Mouse (Mus musculus): ENCODE data around the gene Frmpd3. TPM values are rescaled to one million over a fixed set of nuclear protein-coding genes. Genes with fewer than 3 reads are reported as not detected.

Gene Frmpd3
- total RNA-seq, 4 experiments from 2014 or later = not detected

- peak; percentile 60 to 66 for DNase-seq (ENCODE audit: low spot score in 2 of 2)
Observed at GRCm38 (mm10) chrX:140456279-140456731, 114.2 kb downstream of the Frmpd3 start, which contains the start of gene Prps1. Gene Prps1, plus strand, starts transcription at chrX:140456613.

GRCm38 (mm10) chrX:140456751-140457491 is 114.9 kb downstream of the Frmpd3 start:
- DNase-seq (ENCODE audit: low spot score in 2 of 2) = no peak

- DNase-seq (ENCODE audit: low spot score in 2 of 2) = no peak
Observed at GRCm38 (mm10) chrX:140457502-140457901, 115.4 kb downstream of the Frmpd3 start.

DNA sequence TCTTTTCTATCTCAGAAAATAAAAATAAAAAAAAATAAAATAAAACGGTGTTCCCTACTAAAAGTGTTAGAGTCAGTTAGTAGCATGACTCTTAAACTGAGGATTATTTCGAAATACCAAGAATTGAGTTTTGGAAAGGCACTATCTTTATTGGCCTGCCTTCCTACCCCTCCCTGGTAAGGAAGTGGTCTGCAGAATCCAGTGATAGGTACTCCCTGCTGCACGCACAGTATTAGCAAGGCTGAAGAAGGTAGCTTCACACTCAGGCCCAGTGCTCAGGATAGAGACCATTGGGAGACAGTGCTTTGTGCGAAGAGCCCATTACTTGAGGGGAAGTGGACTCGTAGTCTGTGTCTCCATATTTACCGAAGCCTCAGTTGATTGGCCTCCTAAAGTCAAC is 136.2 kb downstream of the Frmpd3 start:
- DNase-seq (ENCODE audit: low spot score in 2 of 2) = no peak

GRCm38 (mm10) chrX:140479171-140479570 is 137.1 kb downstream of the Frmpd3 start:
- peak in 1 of 2 experiments; percentile 12 for DNase-seq (ENCODE audit: low spot score in 2 of 2)

Small RNA genes within 50 kb of the gene (microRNA-seq; reads per million reads assigned to microRNA genes)
- not detected for gene Mir3475

Other genes starting within 250 kb of the Frmpd3 start
- gene Prps1, start 114.3 kb downstream of the Frmpd3 start, total RNA-seq (2022) = 10 to 100 TPM; 36.7 to 39.6 (median 38.5) TPM